Mouse (Mus musculus): ENCODE data around the gene F13a1.

Gene F13a1

DNA sequence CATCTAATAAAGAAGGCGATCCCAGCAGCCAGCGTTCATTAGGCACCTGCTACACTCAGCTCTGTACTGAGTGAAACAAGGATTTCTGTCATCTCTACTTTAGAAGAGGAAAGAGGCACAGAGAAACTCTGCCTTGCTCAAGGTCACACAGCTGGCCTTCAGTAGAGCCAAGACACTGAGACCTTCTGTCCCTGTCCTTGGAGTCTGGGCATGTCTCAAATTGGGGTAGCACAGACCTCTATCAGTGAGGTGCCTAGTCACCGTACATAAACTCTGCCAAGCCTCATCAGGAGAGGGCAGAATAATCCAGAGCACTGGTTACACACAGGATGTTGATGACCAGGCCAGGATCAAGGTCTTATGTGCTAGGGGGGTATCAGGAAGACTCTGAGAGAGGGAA, 108.2 kb downstream of the F13a1 start:
- DNase-seq, result no peak

DNA sequence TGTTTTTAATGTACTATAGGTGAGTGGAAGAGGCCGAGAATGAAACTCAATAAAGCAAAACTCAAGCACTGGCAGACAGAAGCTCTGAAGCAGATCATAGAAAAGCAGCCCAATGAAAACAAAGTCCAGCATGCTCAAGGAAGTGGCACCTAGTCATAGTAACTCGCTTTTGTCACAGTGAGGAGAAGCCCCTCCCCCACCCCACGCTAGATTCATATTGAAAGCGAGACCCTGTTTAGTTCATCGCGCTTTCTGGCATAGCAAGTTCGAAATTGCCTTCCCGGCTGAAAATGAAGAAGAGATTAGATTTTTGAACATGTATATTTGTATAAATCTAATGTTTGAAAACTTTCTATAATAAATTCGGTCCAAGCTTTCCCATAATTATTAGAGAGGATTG, 118.0 kb downstream of the F13a1 start:
- no peak for DNase-seq

DNA sequence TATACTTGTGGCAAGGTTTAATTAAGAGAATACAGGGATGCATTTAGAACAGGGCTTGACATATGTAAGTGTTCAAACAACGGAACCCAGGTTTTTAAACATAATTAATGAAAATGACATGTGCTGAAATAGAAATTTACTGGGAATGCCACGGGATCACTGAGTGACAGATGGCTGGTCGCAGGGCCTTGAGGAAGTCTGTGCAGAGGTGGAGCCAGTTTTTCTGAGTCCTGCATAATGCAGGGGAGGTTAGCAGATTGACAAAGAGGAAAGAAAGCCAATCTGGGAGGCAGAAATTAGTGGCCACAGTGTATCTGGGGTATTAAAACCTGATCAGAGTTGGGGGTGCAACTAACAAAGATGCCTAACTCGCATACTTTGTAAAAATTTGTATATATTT, 130.3 kb downstream of the F13a1 start:
- no peak for DNase-seq

DNA sequence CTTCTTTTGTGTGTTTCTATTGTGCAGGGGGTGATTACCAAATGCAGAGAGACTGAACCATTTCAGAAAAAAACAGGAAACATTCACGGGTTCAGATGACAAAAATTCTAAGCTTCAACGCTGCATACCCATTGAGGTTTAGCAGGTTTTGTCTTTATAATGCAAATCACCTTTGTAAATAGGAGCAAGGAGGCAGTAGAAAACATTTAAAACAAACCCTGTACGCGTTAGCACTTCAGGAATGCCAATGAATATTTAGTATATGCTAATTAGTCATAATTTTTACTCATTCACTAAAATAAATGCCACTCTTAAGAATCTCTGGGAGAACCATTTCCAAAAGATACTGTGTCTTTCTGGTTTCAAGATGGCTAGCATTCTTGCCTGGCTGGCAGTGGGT, 146.2 kb downstream of the F13a1 start:
- DNase-seq, result no peak

DNA sequence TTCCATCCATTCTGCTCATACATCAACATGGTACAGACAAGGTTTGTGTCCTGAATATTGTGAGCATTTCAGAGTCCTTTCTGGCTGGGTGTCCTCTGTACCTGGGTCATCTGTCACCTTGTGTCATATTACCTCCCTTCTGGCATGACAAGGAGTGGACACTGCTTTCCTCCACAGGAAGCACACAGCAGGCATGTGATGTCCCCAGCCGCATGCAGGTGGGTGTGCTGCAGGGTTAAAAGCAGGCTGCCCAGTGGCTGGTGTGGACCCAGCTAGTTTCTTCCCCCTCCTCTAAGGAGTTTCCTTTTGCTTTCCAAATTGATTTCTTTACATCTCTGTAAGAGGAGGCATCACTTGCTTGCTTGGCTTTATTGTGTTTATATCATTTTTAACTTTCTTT, 146.6 kb downstream of the F13a1 start:
- DNase-seq, result no peak

DNA sequence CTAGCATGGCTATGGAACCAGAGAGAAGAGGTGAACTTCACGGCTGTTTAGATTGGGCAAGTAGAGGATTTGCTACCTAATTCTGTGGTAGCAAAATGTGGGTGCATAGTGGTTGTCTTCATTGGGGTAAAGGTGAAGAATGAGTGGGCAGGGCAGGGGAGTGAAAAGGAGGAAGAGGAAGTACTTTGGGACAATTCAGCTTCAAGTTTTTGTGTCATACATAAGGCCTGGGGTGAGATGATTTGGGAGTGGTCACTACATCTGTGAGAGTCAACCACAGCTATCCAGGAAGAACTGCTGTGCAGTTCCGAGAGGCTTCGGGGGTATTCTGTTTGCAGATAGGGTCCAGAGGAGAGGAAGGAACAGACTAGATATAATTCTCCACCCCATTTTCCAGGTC, 148.4 kb downstream of the F13a1 start:
- no peak for DNase-seq

DNA sequence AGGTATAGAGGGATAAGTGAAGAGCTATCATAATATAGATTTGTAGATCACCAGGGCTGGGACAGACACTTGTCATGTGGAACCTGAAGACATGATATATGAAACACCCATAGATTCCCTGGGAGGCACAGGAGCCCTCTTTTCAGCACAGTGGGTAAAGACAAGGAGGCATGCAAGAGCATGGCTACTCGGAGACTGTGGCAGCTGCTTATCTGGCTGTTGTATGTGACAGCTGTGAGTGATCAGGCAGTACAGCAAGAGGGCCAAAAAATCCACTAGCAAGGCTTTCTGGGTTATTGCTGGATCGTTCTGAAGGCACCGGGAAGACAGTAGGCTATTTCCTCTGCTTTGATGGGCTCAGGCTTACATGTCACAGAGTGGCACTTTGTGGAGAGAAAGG, 149.0 kb downstream of the F13a1 start:
- DNase-seq, result no peak

DNA sequence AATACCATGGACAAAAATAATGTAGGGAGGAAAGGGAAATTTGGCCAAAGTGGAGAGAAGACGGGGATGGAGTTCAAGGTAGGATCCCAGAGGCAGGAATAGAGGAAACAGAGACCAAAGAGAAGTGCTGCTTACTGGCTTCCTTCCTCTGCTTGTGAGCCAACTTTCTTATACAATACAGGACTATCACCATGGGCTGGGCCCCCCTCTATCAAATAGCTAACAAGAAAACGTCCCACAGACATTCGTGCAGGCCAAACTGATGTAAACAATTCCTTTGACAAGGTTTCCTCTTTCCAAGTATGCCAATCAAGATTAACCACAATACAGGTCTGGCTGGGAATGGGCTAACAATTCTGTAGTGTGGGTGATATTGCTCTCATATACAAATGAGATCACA, 154.0 kb downstream of the F13a1 start:
- DNase-seq, result no peak

DNA sequence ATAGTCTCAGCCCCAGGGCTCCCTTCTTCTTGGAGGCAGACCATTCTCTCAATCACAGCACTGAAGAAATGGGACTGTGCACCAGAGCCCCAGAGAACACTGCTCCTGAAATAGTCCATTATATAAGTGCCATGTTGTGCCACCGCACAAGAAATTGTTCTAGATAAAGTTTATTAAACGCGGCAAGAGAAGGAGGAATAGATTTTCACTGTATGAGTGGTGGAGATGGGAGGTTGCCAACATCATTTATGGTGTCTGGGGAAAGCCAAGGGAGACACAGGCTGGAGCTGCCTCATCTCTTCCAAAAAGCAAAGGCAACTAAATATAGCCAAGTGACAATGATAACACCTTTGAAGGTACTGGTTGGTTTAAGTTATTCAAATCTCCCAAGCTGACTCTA, 156.3 kb downstream of the F13a1 start:
- no peak for DNase-seq

DNA sequence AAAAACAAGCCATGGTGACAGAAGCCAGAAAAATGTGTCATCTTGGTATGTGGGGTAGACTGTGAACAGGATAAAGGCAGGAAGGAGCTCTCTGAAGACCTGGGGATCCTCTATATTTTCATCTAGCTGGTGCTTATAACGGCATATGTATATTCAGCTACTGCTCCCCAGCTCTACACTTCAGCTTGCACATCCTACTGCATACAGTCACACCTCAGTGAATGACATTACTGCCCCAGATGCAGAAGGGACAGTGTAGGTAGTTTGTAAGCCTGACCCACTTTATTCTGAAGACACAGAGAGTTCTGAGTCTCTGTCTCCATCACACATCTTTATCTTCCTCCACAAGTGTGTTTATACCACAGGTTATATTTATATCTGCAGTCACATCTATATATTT, 157.8 kb downstream of the F13a1 start:
- no peak for DNase-seq

DNA sequence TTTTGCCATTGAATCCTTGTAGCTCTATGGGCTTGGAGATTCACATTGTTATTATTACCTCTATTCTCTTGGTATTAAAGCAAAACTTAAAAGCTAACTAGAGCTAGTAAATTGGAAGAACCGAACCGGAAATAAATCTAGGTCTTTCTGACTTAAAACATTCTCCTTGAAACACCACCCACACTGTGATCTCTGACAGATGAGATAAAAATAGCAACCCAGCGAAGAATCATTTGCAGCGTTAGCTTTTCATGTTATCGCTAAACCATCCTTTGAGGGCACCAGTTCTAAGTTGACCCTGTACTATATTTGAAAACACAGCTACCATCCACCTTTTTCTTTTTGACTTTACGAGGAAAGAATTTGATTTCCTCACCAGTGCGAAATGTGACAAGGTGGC, 164.1 kb downstream of the F13a1 start:
- no peak for DNase-seq

DNA sequence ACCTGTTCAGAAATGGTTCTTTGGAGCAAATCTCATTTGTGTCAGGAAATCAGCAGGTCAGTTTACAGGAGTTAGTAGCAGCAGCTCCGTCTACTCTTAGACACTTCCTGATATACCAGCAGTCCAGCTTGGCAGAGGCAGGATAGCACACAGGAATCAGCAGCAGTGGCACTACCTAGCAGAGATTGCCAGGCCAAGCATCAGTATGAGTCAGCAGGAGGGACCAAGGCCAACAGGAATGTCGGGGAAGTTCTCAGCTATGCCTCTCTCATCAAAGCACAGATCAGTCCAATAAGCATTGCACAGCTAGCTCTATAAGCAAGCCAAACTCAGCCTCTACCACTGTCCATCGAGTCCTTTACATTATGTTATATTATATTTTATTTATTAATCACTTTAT, 210.9 kb downstream of the F13a1 start:
- DNase-seq, result no peak

Data from lung, postnatal 14 days (tissue).